Mouse (Mus musculus): ENCODE measurements around the gene Tac2. TPM values are rescaled to one million over a fixed set of nuclear protein-coding genes. Genes with fewer than 3 reads are reported as not detected.

Tac2 gene
- total and polyA plus RNA-seq, 2 experiments from 2014 or later, result 0.27 to 4.5 TPM

DNA sequence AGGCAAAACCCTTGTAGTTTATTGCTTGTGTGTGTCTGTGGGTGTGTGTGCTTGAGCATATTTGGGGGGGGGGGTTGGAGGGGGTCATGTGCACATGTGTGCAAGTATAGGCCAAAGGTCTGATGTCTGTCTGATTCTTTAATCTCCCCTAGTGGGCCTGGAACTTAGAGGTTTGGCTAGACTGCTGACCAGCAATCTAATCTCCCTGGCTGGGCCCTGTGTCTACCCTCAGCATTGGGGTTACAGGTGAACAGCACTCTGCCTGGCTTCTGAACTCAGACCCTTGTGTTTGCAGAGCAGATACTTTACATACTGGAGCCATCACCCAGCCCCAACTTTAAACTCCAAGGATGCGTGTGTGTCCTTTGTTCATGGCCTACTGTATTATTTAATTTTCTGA lies 45.1 kb upstream of the Tac2 start:
- no peak for TF ChIP-seq CTCF (IDR thresholded peaks at IDR 0.05)
- no peak overlapping the region for H3K9ac ChIP-seq (replicated peaks; ENCODE audit: low read length, poor library complexity, severe bottlenecking)
- H3K4me1 ChIP-seq (ENCODE audit: insufficient read depth, low read length), result 0 out of 2 replicates have a peak, but pooled peaks cover 4% of the 10 kb centered on the region
- no peaks in the 10 kb centered on the region for H3K36me3 ChIP-seq (ENCODE audit: insufficient read depth, low read length)
- no peak overlapping the region for H3K4me3 ChIP-seq (ENCODE audit: low read depth, low read length)
- 100% methylated on average over 1 of the region's 1 CpGs for WGBS
- H3K9me3 ChIP-seq (ENCODE audit: low read length), result no peaks in the 10 kb centered on the region
- H3K4me2 ChIP-seq (ENCODE audit: low read depth, low read length, poor library complexity, severe bottlenecking), result no peak overlapping the region
- H3K27ac ChIP-seq (ENCODE audit: low read depth, low read length), result no peak overlapping the region
- ATAC-seq (ENCODE audit: low FRiP score) (no peak), DNase-seq (ENCODE audit: low spot score) (no peak)
- no peaks in the 10 kb centered on the region for H3K27me3 ChIP-seq (ENCODE audit: insufficient read depth, low read length)

DNA sequence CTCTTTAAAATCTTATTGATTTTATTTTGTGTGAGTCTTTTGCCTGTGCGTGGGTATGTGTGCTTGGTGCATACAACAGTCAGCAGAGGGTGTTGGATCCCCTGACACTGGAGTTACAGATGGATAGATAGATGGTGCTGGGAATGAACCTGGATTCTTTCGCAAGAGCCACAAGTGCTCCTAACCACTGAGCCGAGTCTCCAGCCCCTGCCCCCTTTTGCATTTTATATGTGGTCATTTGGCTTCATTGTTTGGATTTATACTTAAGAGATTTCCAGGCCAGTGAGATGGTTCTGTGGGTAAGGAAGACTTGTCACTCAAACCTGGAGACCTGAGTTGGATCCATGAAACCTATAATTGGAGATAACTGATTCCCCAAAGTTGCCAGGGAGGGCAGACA lies 44.4 kb upstream of the Tac2 start:
- Histone ChIP-seq H3K4me1 (ENCODE audit: insufficient read depth, low read length) (0 out of 2 replicates have a peak, but pooled peaks cover 4% of the 10 kb centered on the region), H3K4me2 (ENCODE audit: low read depth, low read length, poor library complexity, severe bottlenecking) (no peak overlapping the region), H3K9me3 (ENCODE audit: low read length) (no peaks in the 10 kb centered on the region), H3K9ac (replicated peaks; ENCODE audit: low read length, poor library complexity, severe bottlenecking) (no peak overlapping the region), H3K36me3 (ENCODE audit: insufficient read depth, low read length) (no peaks in the 10 kb centered on the region), H3K27ac (ENCODE audit: low read depth, low read length) (no peak overlapping the region), H3K4me3 (ENCODE audit: low read depth, low read length) (no peak overlapping the region), H3K27me3 (ENCODE audit: insufficient read depth, low read length) (no peaks in the 10 kb centered on the region)
- ATAC-seq (ENCODE audit: low FRiP score) (no peak), DNase-seq (ENCODE audit: low spot score) (no peak)
- no peak for TF ChIP-seq CTCF (IDR thresholded peaks at IDR 0.05)
- WGBS, result 95% methylated on average over 3 of the region's 3 CpGs

GRCm38 (mm10) chr10:127682886-127683285 lies 41.4 kb upstream of the Tac2 start:
- Histone ChIP-seq H3K4me1 (ENCODE audit: insufficient read depth, low read length) (no peaks in the 10 kb centered on the region), H3K27ac (ENCODE audit: low read depth, low read length) (no peak overlapping the region), H3K27me3 (ENCODE audit: insufficient read depth, low read length) (no peaks in the 10 kb centered on the region), H3K9ac (replicated peaks; ENCODE audit: low read length, poor library complexity, severe bottlenecking) (no peak overlapping the region), H3K4me2 (ENCODE audit: low read depth, low read length, poor library complexity, severe bottlenecking) (no peak overlapping the region), H3K36me3 (ENCODE audit: insufficient read depth, low read length) (no peaks in the 10 kb centered on the region), H3K4me3 (ENCODE audit: low read depth, low read length) (no peak overlapping the region), H3K9me3 (ENCODE audit: low read length) (no peaks in the 10 kb centered on the region)
- ATAC-seq (ENCODE audit: low FRiP score), result no peak
- DNase-seq (ENCODE audit: low spot score), result no peak
- 92% methylated on average over 6 of the region's 6 CpGs for WGBS
- no peak for TF ChIP-seq CTCF (IDR thresholded peaks at IDR 0.05)

DNA sequence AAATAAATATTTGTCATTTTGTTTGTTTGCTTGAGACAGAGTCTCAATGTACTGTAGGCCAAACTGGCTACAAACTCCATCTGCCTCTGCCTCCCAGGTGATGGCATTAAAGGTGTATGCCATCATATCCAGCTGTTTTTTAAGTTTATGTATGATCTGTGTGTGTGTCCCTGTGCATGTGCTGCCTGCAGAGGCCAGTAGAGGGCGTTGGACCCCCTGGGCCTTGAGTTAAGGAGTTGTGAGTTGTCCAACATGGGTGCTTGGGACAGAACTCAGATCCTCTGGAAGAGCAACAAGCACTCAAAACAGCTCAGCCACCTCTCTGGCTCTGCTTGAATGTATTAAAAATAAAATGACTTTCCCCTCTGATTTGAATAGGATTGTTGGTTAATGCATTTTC lies 33.2 kb upstream of the Tac2 start:
- no peak overlapping the region for H3K9ac ChIP-seq (replicated peaks; ENCODE audit: low read length, poor library complexity, severe bottlenecking)
- peaks cover 5% of the 10 kb centered on the region for H3K36me3 ChIP-seq (ENCODE audit: insufficient read depth, low read length)
- DNase-seq (ENCODE audit: low spot score) (no peak), ATAC-seq (ENCODE audit: low FRiP score) (no peak)
- H3K4me3 ChIP-seq (ENCODE audit: low read depth, low read length), result no peak overlapping the region
- 33% methylated on average over 1 of the region's 1 CpGs for WGBS
- H3K9me3 ChIP-seq (ENCODE audit: low read length), result no peaks in the 10 kb centered on the region
- no peak overlapping the region for H3K27ac ChIP-seq (ENCODE audit: low read depth, low read length)
- H3K27me3 ChIP-seq (ENCODE audit: insufficient read depth, low read length), result no peaks in the 10 kb centered on the region
- no peaks in the 10 kb centered on the region for H3K4me1 ChIP-seq (ENCODE audit: insufficient read depth, low read length)
- H3K4me2 ChIP-seq (ENCODE audit: low read depth, low read length, poor library complexity, severe bottlenecking), result no peak overlapping the region
- no peak for TF ChIP-seq CTCF (IDR thresholded peaks at IDR 0.05)

DNA sequence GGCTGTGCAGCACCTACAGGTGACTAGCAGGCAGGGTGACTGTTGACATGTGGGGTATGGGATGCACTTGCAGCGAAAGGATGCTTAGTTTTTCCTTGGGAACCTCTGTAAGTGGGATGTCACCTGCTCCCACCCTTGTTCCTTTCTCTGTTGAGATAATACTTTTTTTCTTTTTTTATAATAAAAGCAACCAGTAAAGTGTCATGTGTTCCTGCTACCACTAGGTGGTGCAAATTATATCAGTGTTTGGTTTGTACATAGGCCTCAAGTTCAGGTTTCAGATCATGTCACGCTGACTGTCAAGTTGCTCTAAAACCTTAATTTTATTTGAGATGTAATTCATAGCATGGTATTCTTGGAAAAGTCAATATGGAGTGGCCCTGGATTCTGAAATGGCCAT lies 29.6 kb upstream of the Tac2 start:
- H3K27me3 ChIP-seq (ENCODE audit: insufficient read depth, low read length), result no peaks in the 10 kb centered on the region
- no peaks in the 10 kb centered on the region for H3K9me3 ChIP-seq (ENCODE audit: low read length)
- ATAC-seq (ENCODE audit: low FRiP score) (no peak), DNase-seq (ENCODE audit: low spot score) (peak; percentile 57)
- peaks cover 12% of the 10 kb centered on the region for H3K36me3 ChIP-seq (ENCODE audit: insufficient read depth, low read length)
- TF ChIP-seq CTCF (IDR thresholded peaks at IDR 0.05), result peak; percentile 90
- H3K4me1 ChIP-seq (ENCODE audit: insufficient read depth, low read length), result no peaks in the 10 kb centered on the region
- H3K9ac ChIP-seq (replicated peaks; ENCODE audit: low read length, poor library complexity, severe bottlenecking), result no peak overlapping the region
- H3K4me2 ChIP-seq (ENCODE audit: low read depth, low read length, poor library complexity, severe bottlenecking), result no peak overlapping the region
- WGBS, result 53% methylated on average over 2 of the region's 2 CpGs
- no peak overlapping the region for H3K27ac ChIP-seq (ENCODE audit: low read depth, low read length)
- no peak overlapping the region for H3K4me3 ChIP-seq (ENCODE audit: low read depth, low read length)

- Histone ChIP-seq H3K9ac (replicated peaks; ENCODE audit: low read length, poor library complexity, severe bottlenecking) (no peak overlapping the region), H3K4me3 (ENCODE audit: low read depth, low read length) (no peak overlapping the region), H3K36me3 (ENCODE audit: insufficient read depth, low read length) (peaks cover 12% of the 10 kb centered on the region), H3K9me3 (ENCODE audit: low read length) (no peaks in the 10 kb centered on the region), H3K27me3 (ENCODE audit: insufficient read depth, low read length) (no peaks in the 10 kb centered on the region), H3K4me2 (ENCODE audit: low read depth, low read length, poor library complexity, severe bottlenecking) (no peak overlapping the region), H3K4me1 (ENCODE audit: insufficient read depth, low read length) (no peaks in the 10 kb centered on the region), H3K27ac (ENCODE audit: low read depth, low read length) (no peak overlapping the region)
- WGBS, result 95% methylated on average over 7 of the region's 7 CpGs
- ATAC-seq (ENCODE audit: low FRiP score) (no peak), DNase-seq (ENCODE audit: low spot score) (no peak)
- no peak for TF ChIP-seq CTCF (IDR thresholded peaks at IDR 0.05)
Observed at GRCm38 (mm10) chr10:127695775-127696174, 28.5 kb upstream of the Tac2 start.

Data from midbrain, postnatal 0 days (tissue).